Mouse (Mus musculus): ENCODE results near the gene Urb1. TPM values are rescaled to one million over a fixed set of nuclear protein-coding genes. Genes with fewer than 3 reads are reported as not detected.
A peak's percentile ranks its signal among the peaks of the same experiment; 100 is the strongest.

Urb1 gene
- polyA plus RNA-seq, 1 experiment from 2014 or later: 9.7 TPM

DNA sequence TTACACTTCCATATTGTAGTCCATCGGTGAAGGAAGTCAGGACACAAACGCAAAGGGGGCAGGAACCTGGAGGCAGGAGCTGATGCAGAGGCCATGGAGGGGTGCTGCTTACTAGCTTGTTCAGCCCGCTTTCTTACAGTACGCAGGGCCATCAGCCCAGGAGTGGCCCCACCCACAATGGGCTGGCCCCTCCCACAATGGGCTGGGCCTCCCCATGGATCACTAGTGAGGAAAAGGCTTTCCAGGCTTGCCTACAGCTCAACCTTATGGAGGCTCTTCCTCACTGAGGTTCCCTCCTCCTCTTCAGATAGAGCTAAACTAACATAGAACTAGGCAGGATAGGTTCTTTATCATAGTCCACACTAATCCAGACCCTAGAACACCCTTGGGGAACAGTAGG is 86.2 kb downstream of the Urb1 start:
- H3K4me2 ChIP-seq: peak overlapping the region; percentile 21; the same call in 1 of the 2 replicates
- H3K27ac ChIP-seq: no peak overlapping the region
- peaks cover 42% of the 10 kb centered on the region for H3K4me1 ChIP-seq
- 85% methylated on average over 4 of the region's 4 CpGs for WGBS (ENCODE audit: insufficient replicate concordance)
- no peak overlapping the region for H3K9ac ChIP-seq
- H3K4me3 ChIP-seq: no peak overlapping the region
- ATAC-seq: no peak
- peaks cover 64% of the 10 kb centered on the region for H3K36me3 ChIP-seq
- no peaks in the 10 kb centered on the region for H3K9me3 ChIP-seq (replicated peaks)
- no peaks in the 10 kb centered on the region for H3K27me3 ChIP-seq (replicated peaks)

- H3K4me2 ChIP-seq: no peak overlapping the region
- no peak for ATAC-seq
Measured at GRCm38 (mm10) chr16:90710313-90710712, 99.9 kb downstream of the Urb1 start.

GRCm38 (mm10) chr16:90709711-90710289 is 100.4 kb downstream of the Urb1 start:
- Histone ChIP-seq H3K4me1 (0 out of 2 replicates have a peak, but pooled peaks cover 4% of the 10 kb centered on the region), H3K9me3 (replicated peaks) (no peaks in the 10 kb centered on the region), H3K36me3 (no peaks in the 10 kb centered on the region), H3K4me2 (no peak overlapping the region), H3K27ac (no peak overlapping the region), H3K4me3 (no peak overlapping the region), H3K27me3 (replicated peaks) (peaks cover 52% of the 10 kb centered on the region), H3K9ac (no peak overlapping the region)
- no peak for ATAC-seq
- 62% methylated on average over 17 of the region's 17 CpGs for WGBS (ENCODE audit: insufficient replicate concordance)

More at GRCm38 (mm10) chr16:90710313-90710712, 99.9 kb downstream of the Urb1 start:
- peaks cover 52% of the 10 kb centered on the region for H3K27me3 ChIP-seq (replicated peaks)
- H3K4me1 ChIP-seq: 0 out of 2 replicates have a peak, but pooled peaks cover 4% of the 10 kb centered on the region
- no peaks in the 10 kb centered on the region for H3K36me3 ChIP-seq
- H3K4me3 ChIP-seq: no peak overlapping the region
- H3K9me3 ChIP-seq (replicated peaks): no peaks in the 10 kb centered on the region
- no peak overlapping the region for H3K27ac ChIP-seq
- WGBS (ENCODE audit: insufficient replicate concordance): 68% methylated on average over 12 of the region's 12 CpGs
- no peak overlapping the region for H3K9ac ChIP-seq

DNA sequence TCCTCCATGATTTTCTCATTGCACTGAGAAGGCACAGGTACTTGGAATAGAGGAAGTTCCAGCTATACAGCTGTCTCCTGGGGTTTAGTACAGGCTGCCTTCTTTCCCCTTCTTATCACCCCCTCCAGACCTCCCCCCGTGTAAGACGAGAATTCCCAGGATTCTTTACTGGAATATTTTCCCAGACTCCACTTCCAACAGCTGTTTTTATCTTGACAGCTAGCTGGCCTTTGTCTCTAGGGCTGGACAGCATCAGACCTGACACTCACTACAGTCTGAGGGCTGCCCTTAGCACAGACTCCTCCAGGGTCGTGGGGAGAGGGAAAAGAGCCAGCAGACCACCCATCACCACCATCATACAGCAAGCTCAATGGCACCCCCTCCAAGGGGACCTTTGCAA is 103.9 kb downstream of the Urb1 start:
- Histone ChIP-seq H3K36me3 (no peaks in the 10 kb centered on the region), H3K27me3 (replicated peaks) (peaks cover 23% of the 10 kb centered on the region), H3K27ac (no peak overlapping the region), H3K4me2 (no peak overlapping the region), H3K9me3 (replicated peaks) (0 out of 2 replicates have a peak, but pooled peaks cover 3% of the 10 kb centered on the region), H3K4me1 (0 out of 2 replicates have a peak, but pooled peaks cover 3% of the 10 kb centered on the region), H3K4me3 (no peak overlapping the region), H3K9ac (no peak overlapping the region)
- 13% methylated on average over 3 of the region's 3 CpGs for WGBS (ENCODE audit: insufficient replicate concordance)
- no peak for ATAC-seq

- no peak overlapping the region for H3K9ac ChIP-seq
- 0 out of 2 replicates have a peak, but pooled peaks cover 3% of the 10 kb centered on the region for H3K4me1 ChIP-seq
- no peak for ATAC-seq
- H3K4me2 ChIP-seq: no peak overlapping the region
- H3K4me3 ChIP-seq: no peak overlapping the region
- WGBS (ENCODE audit: insufficient replicate concordance): 50% methylated on average over 13 of the region's 13 CpGs
- no peak overlapping the region for H3K27ac ChIP-seq
- no peaks in the 10 kb centered on the region for H3K36me3 ChIP-seq
- 0 out of 2 replicates have a peak, but pooled peaks cover 3% of the 10 kb centered on the region for H3K9me3 ChIP-seq (replicated peaks)
- peaks cover 6% of the 10 kb centered on the region; the same call in 1 of the 2 replicates for H3K27me3 ChIP-seq (replicated peaks)
Measured at GRCm38 (mm10) chr16:90704161-90704825, 105.9 kb downstream of the Urb1 start.

GRCm38 (mm10) chr16:90703646-90704045 is 106.6 kb downstream of the Urb1 start:
- H3K27ac ChIP-seq: no peak overlapping the region
- 2% methylated on average over 1 of the region's 1 CpGs for WGBS (ENCODE audit: insufficient replicate concordance)

DNA sequence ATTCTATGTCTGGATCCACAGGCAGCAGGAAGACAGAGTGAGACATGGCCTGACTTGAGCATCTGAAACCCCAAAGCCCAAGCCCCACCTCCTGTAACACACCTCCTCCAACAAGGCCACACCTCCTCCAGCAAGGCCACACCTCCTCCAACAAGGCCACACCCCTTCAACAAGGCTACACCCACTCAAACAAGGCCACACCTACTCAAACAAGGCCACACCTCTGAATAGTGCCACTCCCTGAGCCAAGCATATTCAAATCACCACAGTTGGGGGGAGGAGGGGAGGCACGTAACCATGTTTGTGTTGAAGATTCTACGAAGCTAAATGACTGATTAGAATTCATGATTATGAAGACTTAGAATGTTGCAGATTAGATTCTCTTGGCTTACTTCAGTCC is 108.7 kb downstream of the Urb1 start:
- Histone ChIP-seq H3K27me3 (replicated peaks) (no peaks in the 10 kb centered on the region), H3K36me3 (no peaks in the 10 kb centered on the region), H3K4me1 (0 out of 2 replicates have a peak, but pooled peaks cover 3% of the 10 kb centered on the region), H3K27ac (no peak overlapping the region), H3K9ac (no peak overlapping the region), H3K9me3 (replicated peaks) (0 out of 2 replicates have a peak, but pooled peaks cover 3% of the 10 kb centered on the region), H3K4me3 (no peak overlapping the region), H3K4me2 (no peak overlapping the region)
- 90% methylated on average over 2 of the region's 2 CpGs for WGBS (ENCODE audit: insufficient replicate concordance)
- 0 out of 2 replicates have a peak, but pooled peaks have one; percentile 30 for ATAC-seq

More at GRCm38 (mm10) chr16:90703646-90704045, 106.6 kb downstream of the Urb1 start:
- Histone ChIP-seq H3K4me3 (no peak overlapping the region), H3K9ac (no peak overlapping the region), H3K4me2 (no peak overlapping the region), H3K4me1 (0 out of 2 replicates have a peak, but pooled peaks cover 3% of the 10 kb centered on the region), H3K9me3 (replicated peaks) (0 out of 2 replicates have a peak, but pooled peaks cover 3% of the 10 kb centered on the region), H3K36me3 (no peaks in the 10 kb centered on the region), H3K27me3 (replicated peaks) (peaks cover 3% of the 10 kb centered on the region; the same call in 1 of the 2 replicates)
- ATAC-seq: no peak

Other genes starting within 250 kb of the Urb1 start
- 55.9 and 58.8 TPM in 2 replicates for gene Mis18a, start 83.0 kb downstream of the Urb1 start, polyA plus RNA-seq (2016; fragmentation: Nextera tagmentation; extraction: Ambion mirVana)
- 68.2 and 69.9 TPM in 2 replicates for gene Mrap, start 72.2 kb downstream of the Urb1 start, polyA plus RNA-seq (2016; fragmentation: Nextera tagmentation; extraction: Ambion mirVana)
- gene Eva1c, start 16.3 kb upstream of the Urb1 start, polyA plus RNA-seq (2016; fragmentation: Nextera tagmentation; extraction: Ambion mirVana): 0.11 and 0.30 TPM in 2 replicates
- gene Cfap298, start 124.7 kb upstream of the Urb1 start, polyA plus RNA-seq (2016; fragmentation: Nextera tagmentation; extraction: Ambion mirVana): 41.4 and 44.0 TPM in 2 replicates
- 19.8 and 20.5 TPM in 2 replicates for gene Synj1, start 200.9 kb upstream of the Urb1 start, polyA plus RNA-seq (2016; fragmentation: Nextera tagmentation; extraction: Ambion mirVana)
- 32.8 and 33.8 TPM in 2 replicates for gene Paxbp1, start 234.1 kb upstream of the Urb1 start, polyA plus RNA-seq (2016; fragmentation: Nextera tagmentation; extraction: Ambion mirVana)

All from liver, embryonic 12.5 days (tissue).